Mouse (Mus musculus) lung, postnatal 36 days (tissue): ENCODE data around the gene Slc35a3.
A peak's percentile ranks its signal among the peaks of the same experiment; 100 is the strongest.
"Not testable (repeated sequence)": the region's sequence is repeated elsewhere in the genome, so short reads cannot be mapped to it uniquely, and the experiment has no call there.

Source experiments
- DNase-seq: peaks from one replicate; pipeline ENCODE4 v3.0.0; 2022; ENCODE audit warnings: mixed read lengths

Gene Slc35a3

GRCm38 (mm10) chr3:116695666-116695985 lies 17.0 kb downstream of the Slc35a3 start:
- DNase-seq = no peak

GRCm38 (mm10) chr3:116694955-116695665 lies 17.5 kb downstream of the Slc35a3 start:
- DNase-seq = no peak

GRCm38 (mm10) chr3:116694312-116694711 lies 18.3 kb downstream of the Slc35a3 start:
- DNase-seq = no peak

GRCm38 (mm10) chr3:116681160-116681559 lies 31.5 kb downstream of the Slc35a3 start, which contains the start of gene Gm43191:
TSS of gene Gm43191 (minus strand) at chr3:116681260.
- no peak for DNase-seq

DNA sequence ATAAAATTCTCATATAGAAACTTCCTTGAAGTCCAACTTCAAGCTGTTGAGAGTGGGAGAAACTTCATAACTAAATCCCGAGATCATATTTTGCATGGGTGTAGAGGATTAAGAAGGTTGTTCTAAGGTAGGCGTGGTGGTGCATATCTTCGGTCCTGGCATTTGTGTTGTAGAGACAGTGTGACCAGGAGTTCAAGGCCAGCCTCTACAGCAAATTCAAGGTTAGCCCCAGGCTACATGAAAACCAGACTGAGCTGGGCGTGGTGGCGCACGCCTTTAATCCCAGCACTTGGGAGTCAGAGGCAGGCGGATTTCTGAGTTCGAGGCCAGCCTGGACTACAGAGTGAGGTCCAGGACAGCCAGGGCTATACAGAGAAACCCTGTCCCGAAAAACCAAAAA lies 48.4 kb downstream of the Slc35a3 start:
- not testable (repeated sequence) for DNase-seq

- peak; percentile 99 for DNase-seq
Observed at GRCm38 (mm10) chr3:116662463-116662863, 50.2 kb downstream of the Slc35a3 start, which contains the start of gene Mfsd14a. TSS of gene Mfsd14a (minus strand) at chr3:116662677.

DNA sequence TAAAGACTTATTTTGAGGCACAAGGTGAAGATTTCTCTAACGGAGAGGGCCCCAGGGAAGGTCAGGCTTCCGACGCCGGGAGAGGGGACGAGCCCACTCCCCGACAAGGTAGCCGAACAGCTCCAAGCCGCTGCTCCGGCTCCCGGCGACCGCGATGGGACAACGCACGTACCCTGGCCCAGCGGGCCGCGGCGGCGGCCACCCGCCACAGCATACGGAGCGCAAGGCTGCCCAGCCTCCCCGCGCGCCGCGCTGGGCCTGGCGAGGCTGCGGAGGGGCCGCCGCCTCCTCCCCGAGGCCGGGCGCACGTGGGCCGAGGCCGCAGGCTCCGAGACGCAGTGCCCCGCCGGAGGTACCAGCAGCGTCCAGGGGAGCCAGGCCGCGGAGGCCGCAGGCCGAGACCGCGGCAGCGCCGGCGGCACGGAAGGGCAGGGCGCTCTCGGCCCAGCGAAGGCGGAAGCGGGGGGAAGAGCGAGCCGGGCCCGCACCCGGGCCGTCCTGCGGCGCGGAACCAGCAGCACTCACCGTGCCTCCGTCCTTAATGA lies 50.7 kb downstream of the Slc35a3 start:
- no peak for DNase-seq

GRCm38 (mm10) chr3:116661288-116661869 lies 51.3 kb downstream of the Slc35a3 start:
- no peak for DNase-seq

- no peak for DNase-seq
Observed at GRCm38 (mm10) chr3:116659856-116660430, 52.7 kb downstream of the Slc35a3 start.

DNA sequence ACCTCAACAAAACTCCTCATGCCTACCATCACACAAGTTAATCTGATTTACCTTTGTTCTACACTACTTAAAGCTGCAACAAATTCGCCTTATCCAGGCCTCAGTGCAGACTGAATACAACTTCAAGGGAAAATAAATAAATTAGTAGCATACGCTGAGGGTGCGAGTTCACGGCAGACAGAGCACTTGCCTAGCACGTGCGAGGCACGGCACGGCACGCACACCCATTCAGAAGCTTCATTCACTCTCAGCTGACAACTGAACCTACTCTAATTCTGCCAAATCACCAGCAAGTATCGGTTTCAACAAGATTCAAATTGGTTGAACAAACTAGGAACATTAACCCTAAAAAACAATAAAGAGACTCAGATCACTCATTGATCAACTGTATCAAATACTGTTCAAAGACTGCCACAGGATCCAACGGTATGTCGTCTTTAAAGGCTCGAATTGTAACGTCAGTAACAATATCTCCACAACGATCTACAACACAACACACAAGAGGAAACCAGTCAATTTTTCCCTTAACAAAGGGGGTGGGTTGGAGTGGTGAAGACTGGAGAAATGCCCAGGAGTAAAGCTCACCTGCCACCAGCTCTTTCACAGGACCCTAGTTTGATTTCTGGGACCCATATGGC lies 53.6 kb downstream of the Slc35a3 start:
- no peak for DNase-seq

DNA sequence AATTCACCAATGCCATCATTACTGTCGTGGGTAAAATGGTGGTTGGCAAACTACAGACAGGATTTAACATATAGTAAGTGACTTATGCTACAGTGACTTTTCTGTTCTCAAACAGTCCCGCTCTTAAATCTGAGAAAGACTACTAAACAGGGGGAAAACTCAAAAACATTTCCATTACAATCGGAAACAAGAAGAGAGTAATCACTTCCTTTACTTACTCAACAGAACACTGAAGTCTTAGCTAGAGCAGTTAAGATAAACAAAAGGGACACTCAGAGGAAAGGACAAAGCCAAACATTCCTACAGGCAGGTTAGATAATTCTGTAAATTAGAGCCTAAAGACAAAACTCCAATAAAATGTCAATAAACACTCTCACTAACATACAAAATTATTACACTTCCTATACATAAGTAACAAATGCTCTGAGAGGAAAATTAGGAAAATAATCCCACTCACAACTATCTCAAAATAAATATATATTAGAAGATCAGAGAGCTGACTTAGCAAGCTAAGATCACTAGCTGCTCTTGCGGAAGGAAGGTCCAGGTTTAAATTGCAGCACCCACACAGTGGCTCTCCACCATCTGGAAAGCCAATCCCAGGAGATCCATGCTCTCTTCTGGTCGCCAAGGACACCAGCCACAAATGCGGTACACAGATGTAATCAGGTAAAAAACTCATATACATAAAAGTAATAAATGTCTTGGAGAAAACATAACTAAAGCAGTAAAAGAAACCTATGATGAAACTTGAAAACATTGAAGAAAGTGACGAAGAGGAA lies 56.3 kb downstream of the Slc35a3 start:
- no peak for DNase-seq

DNA sequence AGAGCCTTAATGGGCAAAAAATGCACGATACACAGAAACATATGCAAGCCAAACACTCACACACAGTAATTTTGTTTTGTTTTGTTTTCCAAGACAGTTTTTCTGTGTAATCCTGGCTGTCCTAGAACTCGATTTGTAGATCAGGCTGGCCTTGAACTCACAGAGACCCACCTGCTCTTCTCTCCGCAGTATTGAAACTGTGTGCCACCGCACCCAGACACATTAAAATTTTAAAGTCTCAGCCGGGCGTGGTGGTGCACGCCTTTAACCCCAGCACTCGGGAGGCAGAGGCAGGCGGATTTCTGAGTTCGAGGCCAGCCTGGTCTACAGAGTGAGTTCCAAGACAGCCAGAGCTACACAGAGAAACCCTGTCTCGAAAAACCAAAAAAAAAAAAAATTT lies 58.6 kb downstream of the Slc35a3 start:
- DNase-seq = not testable (repeated sequence)

- DNase-seq = no peak
Observed at GRCm38 (mm10) chr3:116653278-116653945, 59.2 kb downstream of the Slc35a3 start.

GRCm38 (mm10) chr3:116652033-116652446 lies 60.6 kb downstream of the Slc35a3 start:
- no peak for DNase-seq

- DNase-seq = no peak
Observed at GRCm38 (mm10) chr3:116650698-116651097, 61.9 kb downstream of the Slc35a3 start.

DNA sequence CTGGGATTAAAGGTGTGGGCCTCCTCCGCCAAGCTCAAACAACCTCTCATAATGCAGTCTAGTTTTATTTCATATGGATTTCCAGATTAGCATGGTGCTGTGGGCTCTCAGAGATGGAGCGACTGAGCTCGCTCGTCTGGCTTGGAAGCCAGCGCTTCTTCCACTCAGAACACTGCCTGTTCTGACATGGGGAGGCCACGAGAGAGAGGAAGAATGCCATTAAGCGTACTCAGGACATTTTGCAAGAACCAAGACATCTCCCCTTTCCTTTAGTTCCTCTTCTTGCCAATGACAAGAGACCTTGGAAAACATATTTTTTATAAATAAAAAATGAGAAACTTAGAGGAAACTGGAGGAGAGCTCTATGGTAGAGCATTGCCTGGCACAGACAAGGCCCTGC lies 63.8 kb downstream of the Slc35a3 start:
- no peak for DNase-seq

- no peak for DNase-seq
Observed at GRCm38 (mm10) chr3:116646387-116646786, 66.2 kb downstream of the Slc35a3 start.

DNA sequence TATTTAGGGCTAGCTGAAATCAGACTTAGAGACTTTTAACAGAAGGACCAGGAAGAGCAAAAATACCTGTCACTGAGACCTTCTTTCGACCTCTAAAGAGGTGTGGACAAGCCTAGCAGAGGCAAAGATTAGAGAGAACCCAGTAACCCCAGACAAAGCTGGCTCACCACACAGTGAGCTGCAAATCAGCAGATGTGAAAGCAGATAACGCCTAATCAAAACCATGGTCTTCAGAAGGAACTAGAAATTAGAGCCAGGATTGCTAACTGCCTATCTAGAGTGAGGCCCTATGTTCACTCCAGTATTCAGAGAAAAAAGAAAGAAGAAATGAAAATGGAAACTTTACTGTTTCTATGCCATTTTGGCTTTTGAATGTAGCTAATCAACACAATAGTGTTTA lies 70.3 kb downstream of the Slc35a3 start:
- no peak for DNase-seq

DNA sequence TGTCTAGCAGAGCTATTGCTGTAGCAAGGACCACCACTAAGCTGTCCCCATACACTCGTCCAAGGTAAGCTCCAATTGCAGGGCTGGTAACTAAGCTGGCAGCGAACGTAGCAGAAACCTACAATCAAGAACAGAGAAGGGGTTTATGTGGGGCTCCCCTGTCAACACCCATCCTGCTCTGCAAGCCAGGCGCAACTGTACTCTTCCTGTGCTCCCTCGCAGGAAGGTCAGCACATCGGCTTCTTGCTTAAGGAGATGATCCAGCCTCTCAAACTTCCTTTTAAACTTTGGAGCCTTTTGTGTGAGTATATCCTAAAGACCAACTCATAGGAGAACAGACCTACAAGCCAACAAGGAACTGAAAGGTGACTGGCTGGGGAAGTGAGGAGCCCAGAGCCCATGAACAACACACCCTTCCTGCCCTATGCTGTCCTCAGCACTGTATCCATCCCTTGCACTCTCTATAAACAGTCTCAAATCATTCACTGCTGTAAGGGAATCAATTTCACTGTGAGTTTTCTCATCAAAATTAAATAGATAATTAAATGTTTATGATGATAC lies 70.7 kb downstream of the Slc35a3 start:
- no peak for DNase-seq

- DNase-seq = no peak
Observed at GRCm38 (mm10) chr3:116640024-116640423, 72.6 kb downstream of the Slc35a3 start.

GRCm38 (mm10) chr3:116638572-116638971 lies 74.1 kb downstream of the Slc35a3 start:
- no peak for DNase-seq
